Mouse (Mus musculus) lung, postnatal 0 days (tissue): ENCODE data around the gene Nr5a1.

ENCODE experiments used
- CTCF ChIP-seq: IDR thresholded peaks from 2 replicates; pipeline ENCODE4 v1.5.1; 2016; ENCODE audit warnings: antibody characterized with exemption, mild to moderate bottlenecking
- EP300 ChIP-seq: IDR thresholded peaks from 2 replicates; pipeline ENCODE4 v1.6.1; 2016; ENCODE audit warnings: antibody characterized with exemption, mild to moderate bottlenecking, control low read depth

- TF ChIP-seq EP300 (no peak), CTCF (no peak)
Measured at GRCm38 (mm10) chr2:38739847-38740246, 25.5 kb upstream of the Nr5a1 start.
